ENCODE assay signal across 12 mouse cellular contexts in genomic region chr12:86781654-86782202, GRCm38 (mm10). TPM values are rescaled to one million over a fixed set of nuclear protein-coding genes. Genes with fewer than 3 reads are reported as not detected.
DNase-seq lines count a peak whose midpoint lies in the region; ATAC-seq and TF ChIP-seq lines count a peak whose summit lies in the region.
"Had no signal": no experiment of that assay in that cellular context is flagged by ENCODE, and none has a peak within 500 bp of the region (broad histone marks: within the 10 kb centered on the region; RNA-seq: fewer than 3 reads in every experiment).

No protein-coding gene starts in this region.

- no peak overlapping the region for H3K4me2 ChIP-seq in forebrain, postnatal 0 days (ENCODE audit: low read depth)
- no peak overlapping the region for H3K4me2 ChIP-seq in forebrain, embryonic 12.5 days
- no peak overlapping the region for H3K4me2 ChIP-seq in lung, embryonic 14.5 days
- H3K4me2 ChIP-seq in heart, embryonic 15.5 days: no peak overlapping the region
- no peak overlapping the region for H3K4me2 ChIP-seq in myocyte (ENCODE audit: low read depth)

- H3K36me3 ChIP-seq in forebrain, postnatal 0 days (ENCODE audit: insufficient read depth): no peaks in the 10 kb centered on the region
- H3K36me3 ChIP-seq in forebrain, embryonic 12.5 days (replicated peaks): no peaks in the 10 kb centered on the region
- no peaks in the 10 kb centered on the region for H3K36me3 ChIP-seq in lung, embryonic 14.5 days (ENCODE audit: insufficient read depth)
- no peaks in the 10 kb centered on the region for H3K36me3 ChIP-seq in heart, embryonic 15.5 days
- no peaks in the 10 kb centered on the region for H3K36me3 ChIP-seq in myocyte (ENCODE audit: control insufficient read depth, insufficient read depth)

- no peaks in the 10 kb centered on the region for H3K27me3 ChIP-seq in forebrain, postnatal 0 days (ENCODE audit: insufficient read depth, low read length)
- H3K27me3 ChIP-seq in forebrain, embryonic 12.5 days: 0 out of 2 replicates have a peak, but pooled peaks cover 3% of the 10 kb centered on the region
- H3K27me3 ChIP-seq in lung, embryonic 14.5 days (ENCODE audit: insufficient read depth, low read length): no peaks in the 10 kb centered on the region
- no peaks in the 10 kb centered on the region for H3K27me3 ChIP-seq in heart, embryonic 15.5 days
- no peaks in the 10 kb centered on the region for H3K27me3 ChIP-seq in myocyte (ENCODE audit: control insufficient read depth, insufficient read depth, insufficient read length)
- H3K27me3 ChIP-seq: CH12.LX had no signal

- no peak overlapping the region for H3K4me3 ChIP-seq in forebrain, postnatal 0 days (ENCODE audit: low read depth, low read length)
- H3K4me3 ChIP-seq in forebrain, embryonic 12.5 days (replicated peaks): no peak overlapping the region
- no peak overlapping the region for H3K4me3 ChIP-seq in lung, embryonic 14.5 days (ENCODE audit: low read depth, low read length)
- no peak overlapping the region for H3K4me3 ChIP-seq in lung, adult 2 months (replicated peaks; ENCODE audit: extremely low read depth, low read depth, low read length)
- H3K4me3 ChIP-seq in heart, embryonic 15.5 days: no peak overlapping the region
- no peak overlapping the region for H3K4me3 ChIP-seq in myocyte

- TF ChIP-seq CTCF in forebrain, postnatal 0 days (IDR thresholded peaks at IDR 0.05; ENCODE audit: low read depth): peak; percentile 17; the same call in 1 of the 2 replicates
- TF ChIP-seq CTCF in lung, embryonic 14.5 days (IDR thresholded peaks at IDR 0.05; ENCODE audit: low read depth): peak; percentile 16; the same call in 1 of the 2 replicates
- TF ChIP-seq CTCF in lung, adult 2 months (IDR thresholded peaks at IDR 0.05; ENCODE audit: insufficient read depth, low read length): no peak

- TF ChIP-seq POLR2A in lung, adult 2 months (IDR thresholded peaks at IDR 0.05; ENCODE audit: borderline replicate concordance, extremely low read depth, low read depth, low read length): no peak
- no peak for TF ChIP-seq POLR2A in myocyte (IDR thresholded peaks at IDR 0.05; ENCODE audit: insufficient read length, low read depth)

- peak; percentile 36 for DNase-seq in forebrain, postnatal 0 days
- peak; percentile 58 for DNase-seq in lung, embryonic 14.5 days
- no peak for DNase-seq in lung, adult 2 months
- DNase-seq in testis, postnatal 14 days (ENCODE audit: low spot score): no peak
- no peak for DNase-seq in spleen, postnatal 14 days (ENCODE audit: low spot score in 2 of 2)
- DNase-seq: gastrocnemius, postnatal 14 days had no signal

- no peaks in the 10 kb centered on the region for H3K9me3 ChIP-seq in forebrain, postnatal 0 days (ENCODE audit: low read length)
- H3K9me3 ChIP-seq in forebrain, embryonic 12.5 days: no peaks in the 10 kb centered on the region
- H3K9me3 ChIP-seq in lung, embryonic 14.5 days (ENCODE audit: low read depth, low read length): no peaks in the 10 kb centered on the region
- H3K9me3 ChIP-seq in heart, embryonic 15.5 days (replicated peaks): no peaks in the 10 kb centered on the region

- WGBS in forebrain, postnatal 0 days: 29% methylated on average over 6 of the region's 6 CpGs
- 50% methylated on average over 6 of the region's 6 CpGs for WGBS in forebrain, embryonic 12.5 days
- 38% methylated on average over 6 of the region's 6 CpGs for WGBS in lung, embryonic 14.5 days
- 20% methylated on average over 6 of the region's 6 CpGs for WGBS in lung, adult 2 months
- WGBS in heart, embryonic 15.5 days: 33% methylated on average over 6 of the region's 6 CpGs

- H3ac ChIP-seq in myocyte (ENCODE audit: control insufficient read depth, insufficient read length): no peak overlapping the region

- no peak overlapping the region for H3K27ac ChIP-seq in forebrain, postnatal 0 days (ENCODE audit: low read depth, low read length)
- H3K27ac ChIP-seq in forebrain, embryonic 12.5 days: no peak overlapping the region
- H3K27ac ChIP-seq in lung, embryonic 14.5 days (ENCODE audit: low read depth): no peak overlapping the region
- H3K27ac ChIP-seq in heart, embryonic 15.5 days: peak overlapping the region; percentile 55

- H3K79me2 ChIP-seq in myocyte (ENCODE audit: control insufficient read depth, insufficient read depth): no peaks in the 10 kb centered on the region

- H3K4me1 ChIP-seq in forebrain, postnatal 0 days (ENCODE audit: insufficient read depth): peaks cover 8% of the 10 kb centered on the region; the same call in 1 of the 2 replicates
- H3K4me1 ChIP-seq in forebrain, embryonic 12.5 days: peaks cover 31% of the 10 kb centered on the region
- 0 out of 2 replicates have a peak, but pooled peaks cover 4% of the 10 kb centered on the region for H3K4me1 ChIP-seq in lung, embryonic 14.5 days (ENCODE audit: insufficient read depth)
- H3K4me1 ChIP-seq in lung, adult 2 months (ENCODE audit: control insufficient read depth, insufficient read depth, low read length): 0 out of 2 replicates have a peak, but pooled peaks cover 1% of the 10 kb centered on the region
- H3K4me1 ChIP-seq in heart, embryonic 15.5 days (replicated peaks): peaks cover 19% of the 10 kb centered on the region

- no peak overlapping the region for H3K9ac ChIP-seq in forebrain, postnatal 0 days
- H3K9ac ChIP-seq in forebrain, embryonic 12.5 days: no peak overlapping the region
- H3K9ac ChIP-seq in lung, embryonic 14.5 days: no peak overlapping the region
- H3K9ac ChIP-seq in heart, embryonic 15.5 days: no peak overlapping the region

- peak; percentile 71 for ATAC-seq in forebrain, postnatal 0 days
- no peak for ATAC-seq in forebrain, embryonic 12.5 days (ENCODE audit: low FRiP score)
- ATAC-seq in lung, embryonic 14.5 days (ENCODE audit: insufficient read depth): no peak
- ATAC-seq in heart, embryonic 15.5 days (replicated peaks; ENCODE audit: insufficient number of reproducible peaks, insufficient read depth, low FRiP score, low read depth): peak; percentile 66

TF ChIP-seq in myocyte, 11 proteins besides CTCF, POLR2A, EP300 and RAD21:
- no peak for TF ChIP-seq POLR2AphosphoS2 (IDR thresholded peaks at IDR 0.05; ENCODE audit: insufficient read length, low read depth)
- TF ChIP-seq USF1 (IDR thresholded peaks at IDR 0.05; ENCODE audit: low read depth): peak; percentile 49
- no peak for TF ChIP-seq MAX (IDR thresholded peaks at IDR 0.05; ENCODE audit: low read depth)
- no peak for TF ChIP-seq MYOD1 (IDR thresholded peaks at IDR 0.05; ENCODE audit: control insufficient read depth in 1 of 3, insufficient read length in 2 of 3, low read depth in 2 of 3)
TF ChIP-seq in myocyte: peak in this region for 1.

RNA-seq across cellular contexts. Expression of gene Lrrc74a, which starts 47.6 kb away (rescaled TPM):
- total RNA-seq in forebrain, postnatal 0 days (2014; rRNA removed): not detected in 2 replicates
- polyA plus RNA-seq in forebrain, postnatal 0 days (2015; fragmentation: Nextera tagmentation; extraction: Ambion mirVana): not detected in 2 replicates
- polyA plus RNA-seq in forebrain, embryonic 12.5 days (2016; fragmentation: Nextera tagmentation; extraction: Ambion mirVana): not detected in 2 replicates
- not detected in 2 replicates for polyA plus RNA-seq in lung, embryonic 14.5 days (2014; fragmentation: Nextera tagmentation; extraction: Ambion mirVana)
- polyA plus RNA-seq in lung, adult 2 months (2012; rRNA removed): not detected in 2 replicates
- not detected in 2 replicates for polyA plus RNA-seq in heart, embryonic 15.5 days (2015; fragmentation: Nextera tagmentation; extraction: Ambion mirVana)
- not detected for polyA plus RNA-seq in myocyte (2012; fragmentation: generic; extraction: Trizol)
- total RNA-seq: adrenal gland, adult 18-20 months; CH12.LX; gastrocnemius, postnatal 14 days; megakaryocyte-erythroid progenitor cell, adult 5-6 weeks had no signal

RNA-seq across cellular contexts. Expression of gene Angel1, which starts 55.5 kb away (rescaled TPM):
- 4.5 and 6.5 TPM in 2 replicates for total RNA-seq in forebrain, postnatal 0 days (2014; rRNA removed)
- 6.2 and 7.1 TPM in 2 replicates for polyA plus RNA-seq in forebrain, postnatal 0 days (2015; fragmentation: Nextera tagmentation; extraction: Ambion mirVana)
- polyA plus RNA-seq in forebrain, embryonic 12.5 days (2016; fragmentation: Nextera tagmentation; extraction: Ambion mirVana): 13.3 and 13.6 TPM in 2 replicates
- 14.3 and 15.1 TPM in 2 replicates for polyA plus RNA-seq in lung, embryonic 14.5 days (2014; fragmentation: Nextera tagmentation; extraction: Ambion mirVana)
- polyA plus RNA-seq in lung, adult 2 months (2012; rRNA removed): 5.7 and 7.3 TPM in 2 replicates
- 7.2 and 9.0 TPM in 2 replicates for polyA plus RNA-seq in heart, embryonic 15.5 days (2015; fragmentation: Nextera tagmentation; extraction: Ambion mirVana)
- polyA plus RNA-seq in myocyte (2012; fragmentation: generic; extraction: Trizol): 3.0 TPM

Comparison
In these comparisons a context has a peak if more than half of its experiments do, and no peak if none do; other contexts are left out.
1. ATAC-seq: peak in forebrain, postnatal 0 days (single experiment) and heart, embryonic 15.5 days (single experiment); none in forebrain, embryonic 12.5 days (single experiment) and lung, embryonic 14.5 days (single experiment).
2. DNase-seq: peak in forebrain, postnatal 0 days (single experiment) and lung, embryonic 14.5 days (single experiment); none in lung, adult 2 months (single experiment), testis, postnatal 14 days (single experiment) and spleen, postnatal 14 days (0 of 2).